Mouse (Mus musculus) MN1 (cell line): ENCODE measurements around the gene Phf2.

Source experiments
- DNase-seq: peaks from one replicate; pipeline ENCODE4 v3.0.0-alpha.2; 2016; ENCODE audit warnings: low spot score

The Phf2 gene

GRCm38 (mm10) chr13:48870771-48871731, at the start of gene Phf2:
Gene Phf2, minus strand, starts transcription at chr13:48871119.
- DNase-seq, result no peak

- no peak for DNase-seq
These were observed 49.0 kb upstream of the Phf2 start for GRCm38 (mm10) chr13:48919756-48920415.

- DNase-seq, result no peak
These were observed 46.2 kb upstream of the Phf2 start for GRCm38 (mm10) chr13:48917113-48917599.

GRCm38 (mm10) chr13:48913680-48914079, 42.8 kb upstream of the Phf2 start:
- DNase-seq, result peak; percentile 91

- peak; percentile 34 for DNase-seq
These were observed 42.2 kb upstream of the Phf2 start for GRCm38 (mm10) chr13:48913141-48913540.

- DNase-seq, result no peak
These were observed 40.5 kb upstream of the Phf2 start for GRCm38 (mm10) chr13:48911426-48911825.

- no peak for DNase-seq
These were observed 34.5 kb upstream of the Phf2 start for GRCm38 (mm10) chr13:48905458-48905857.

- no peak for DNase-seq
These were observed 24.5 kb upstream of the Phf2 start for GRCm38 (mm10) chr13:48895376-48895775.

GRCm38 (mm10) chr13:48890260-48890960, 19.5 kb upstream of the Phf2 start:
- no peak for DNase-seq

GRCm38 (mm10) chr13:48878534-48878933, 7.6 kb upstream of the Phf2 start:
- DNase-seq, result peak; percentile 98

GRCm38 (mm10) chr13:48877805-48878204, 6.9 kb upstream of the Phf2 start:
- no peak for DNase-seq

GRCm38 (mm10) chr13:48872726-48873125, 1.8 kb upstream of the Phf2 start:
- DNase-seq, result peak; percentile 46

- no peak for DNase-seq
These were observed 1.1 kb upstream of the Phf2 start for GRCm38 (mm10) chr13:48871887-48872606.

GRCm38 (mm10) chr13:48869950-48870770, 759 bp downstream of the Phf2 start:
- peak; percentile 29 for DNase-seq

- peak; percentile 27 for DNase-seq
These were observed 1.3 kb downstream of the Phf2 start for GRCm38 (mm10) chr13:48869600-48869949.

GRCm38 (mm10) chr13:48869088-48869487, 1.8 kb downstream of the Phf2 start:
- DNase-seq, result no peak

GRCm38 (mm10) chr13:48864673-48865356, 6.1 kb downstream of the Phf2 start:
- no peak for DNase-seq

GRCm38 (mm10) chr13:48863556-48863955, 7.4 kb downstream of the Phf2 start:
- no peak for DNase-seq

- no peak for DNase-seq
These were observed 9.0 kb downstream of the Phf2 start for GRCm38 (mm10) chr13:48861913-48862312.

- no peak for DNase-seq
These were observed 12.1 kb downstream of the Phf2 start for GRCm38 (mm10) chr13:48858779-48859178.
